Mouse (Mus musculus) frontal cortex, adult (tissue): ENCODE measurements around the gene Klc1.

Experiments used
- ATAC-seq: cut with Nextera tagmentation; 2 replicates; pipeline ENCODE4 v1.9.2; 2017; ENCODE audit warnings: mild to moderate bottlenecking, moderate library complexity, mixed read lengths; ENCODE audit not compliant: low TSS enrichment

Klc1 gene

DNA sequence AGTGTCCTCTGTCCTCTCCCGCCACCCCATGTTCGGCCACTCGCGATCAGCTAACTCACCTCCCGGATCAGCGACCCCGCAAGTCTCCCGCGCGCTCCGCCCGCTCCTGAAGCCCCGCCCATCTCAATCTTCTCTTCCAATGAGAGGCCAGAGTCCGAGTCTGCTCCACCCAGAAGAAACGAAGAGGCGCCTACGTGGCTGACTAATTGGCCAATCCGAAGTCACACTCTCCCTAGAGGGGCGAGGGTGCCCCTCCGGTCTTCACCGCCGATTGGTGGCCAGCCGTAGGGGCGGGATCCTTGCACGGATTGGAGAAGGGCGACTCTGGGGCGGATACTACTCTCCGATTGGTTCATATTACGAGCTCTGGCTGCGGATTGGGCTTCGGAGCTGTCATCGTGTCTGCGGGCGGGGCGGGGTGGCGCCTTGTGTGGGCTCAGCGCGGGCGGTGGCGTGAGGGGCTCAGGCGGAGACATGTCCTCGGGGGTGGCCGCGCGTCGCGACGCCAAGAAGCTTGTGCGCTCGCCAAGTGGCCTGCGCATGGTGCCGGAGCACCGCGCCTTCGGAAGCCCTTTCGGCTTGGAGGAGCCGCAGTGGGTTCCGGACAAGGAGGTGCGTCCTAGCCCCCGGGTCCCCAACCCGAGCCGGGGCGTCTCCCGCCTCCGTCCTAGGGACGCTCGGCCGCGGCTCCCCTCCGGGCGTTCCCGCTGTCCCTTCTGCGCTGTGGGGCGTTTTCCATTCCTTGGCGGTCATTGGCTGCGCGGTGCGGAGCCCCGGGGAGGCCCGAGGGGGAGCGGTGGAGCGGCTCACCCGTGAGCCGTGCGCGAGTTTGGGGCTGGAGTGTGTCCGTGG lies 55.3 kb downstream of the Klc1 start, which contains the start of the genes Xrcc3 and Zfyve21:
Gene Xrcc3, minus strand, starts transcription at position 108 of the 852 bp plus-strand sequence.
Gene Zfyve21, plus strand, starts transcription at position 405 of the 852 bp plus-strand sequence.
- peak; percentile 91 for ATAC-seq

DNA sequence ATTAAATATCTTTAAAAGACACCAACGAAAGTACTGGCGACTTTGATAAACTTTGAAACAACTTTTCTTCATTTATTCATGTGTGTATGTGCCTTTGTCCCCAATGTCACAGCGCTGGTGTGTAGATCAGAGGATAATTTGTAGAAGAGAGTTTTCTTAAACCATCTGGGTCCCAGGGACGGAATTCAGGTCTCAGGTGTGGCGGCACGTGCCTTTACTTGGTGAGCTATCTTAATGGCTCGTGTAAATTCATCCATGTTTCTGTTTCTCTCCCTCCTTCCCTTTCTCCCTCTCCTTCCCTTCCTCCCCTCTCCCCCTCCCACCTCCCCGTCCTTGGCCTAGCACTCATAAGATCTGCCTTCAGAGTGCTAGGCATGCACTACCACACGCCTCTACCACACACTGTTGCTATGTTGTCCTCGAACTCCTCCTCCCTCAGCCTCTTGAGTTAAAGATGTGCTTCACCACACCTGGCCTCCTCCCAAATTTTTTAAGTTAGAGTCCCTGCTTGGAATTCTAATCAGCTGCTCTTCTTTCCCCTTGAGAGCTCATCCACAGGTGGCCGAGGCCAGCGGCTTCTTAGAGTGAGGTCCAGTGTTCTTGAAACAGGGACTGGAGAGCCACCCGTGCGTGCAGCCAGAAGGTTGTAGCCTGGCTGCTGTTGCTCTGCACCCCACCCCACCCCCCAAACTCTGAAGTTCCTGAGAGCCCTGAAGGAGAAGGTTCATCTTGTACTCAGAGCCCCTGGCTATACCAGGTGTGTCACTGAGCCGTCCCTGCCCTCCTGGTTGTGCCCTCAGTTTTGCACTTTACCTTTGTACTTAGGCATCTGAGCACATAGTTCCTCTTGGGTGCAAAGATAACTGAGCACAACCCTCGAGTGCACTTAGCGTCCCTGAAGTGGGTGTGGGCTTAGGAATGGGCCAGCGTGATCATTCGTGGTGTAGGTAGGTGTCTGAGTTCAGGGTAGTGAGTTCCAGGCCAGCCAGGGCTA lies 56.4 kb downstream of the Klc1 start:
- ATAC-seq, result no peak

DNA sequence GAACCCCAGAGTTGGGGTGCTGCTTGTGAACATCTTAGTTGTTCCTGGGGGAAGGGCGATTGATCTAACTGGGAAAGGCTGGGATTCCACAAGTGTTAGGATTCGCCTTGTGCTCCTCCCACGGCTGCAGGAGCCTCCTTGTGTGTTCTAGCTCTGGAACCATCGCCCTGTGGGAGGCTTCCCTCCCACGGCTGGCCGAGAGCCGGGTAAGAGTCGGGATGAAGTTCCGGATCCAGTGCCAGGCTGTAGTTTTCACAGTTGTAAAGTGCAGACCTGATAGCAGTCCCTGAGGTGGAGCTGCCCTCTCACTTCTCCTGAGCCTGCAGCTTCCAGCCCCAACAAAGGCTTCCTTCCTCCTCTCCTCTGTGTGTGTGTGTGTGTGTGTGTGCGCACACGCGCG lies 57.9 kb downstream of the Klc1 start:
- peak; percentile 17; the same call in 1 of the 2 replicates for ATAC-seq

- no peak for ATAC-seq
These were observed 58.3 kb downstream of the Klc1 start for GRCm38 (mm10) chr12:111816967-111817366.

DNA sequence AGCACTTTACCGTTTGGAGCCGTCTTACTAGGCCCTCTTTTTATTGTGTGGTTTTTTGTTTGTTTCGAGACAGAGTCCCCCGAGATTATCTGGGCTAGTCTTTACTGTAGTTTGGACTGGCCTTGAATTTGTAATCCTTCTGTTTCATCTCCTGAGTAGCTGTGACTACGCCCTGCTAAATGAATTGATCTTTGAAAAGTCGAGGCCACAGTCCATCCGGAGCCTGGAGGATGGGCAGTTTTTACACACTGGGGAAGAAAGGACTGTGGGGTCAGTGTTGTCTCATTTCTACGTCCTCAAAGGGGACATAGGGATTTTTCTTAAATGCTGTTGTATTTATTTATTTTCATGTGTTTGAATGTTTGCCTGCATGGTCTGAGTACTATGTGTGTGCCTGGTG lies 59.3 kb downstream of the Klc1 start:
- ATAC-seq, result no peak

- ATAC-seq, result no peak
These were observed 61.3 kb downstream of the Klc1 start for GRCm38 (mm10) chr12:111819936-111820335.

- ATAC-seq, result no peak
These were observed 62.1 kb downstream of the Klc1 start for GRCm38 (mm10) chr12:111820708-111821107.

DNA sequence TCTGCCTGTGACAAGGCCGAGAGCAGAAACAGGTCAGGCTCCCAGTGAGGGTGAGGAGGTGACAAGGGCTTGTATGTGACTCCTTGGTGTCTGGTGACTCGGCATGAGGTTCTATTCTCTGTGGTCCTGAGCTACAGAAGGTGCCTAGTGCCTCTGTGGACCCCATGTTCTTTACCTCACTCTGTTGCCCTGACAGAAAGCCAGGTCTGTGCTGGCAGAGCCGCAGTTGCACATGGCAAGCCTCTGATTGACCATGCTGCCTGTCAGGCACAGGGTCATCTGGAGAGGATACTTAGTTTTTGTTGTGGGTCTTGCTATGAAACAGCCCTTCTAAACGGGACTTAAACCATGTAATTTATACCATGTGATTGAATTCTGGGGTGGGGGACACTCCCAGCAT lies 63.3 kb downstream of the Klc1 start:
- ATAC-seq, result no peak

GRCm38 (mm10) chr12:111827556-111827955 lies 68.9 kb downstream of the Klc1 start:
- ATAC-seq, result no peak

- peak; percentile 54 for ATAC-seq
These were observed 70.8 kb downstream of the Klc1 start for GRCm38 (mm10) chr12:111829447-111829846.

DNA sequence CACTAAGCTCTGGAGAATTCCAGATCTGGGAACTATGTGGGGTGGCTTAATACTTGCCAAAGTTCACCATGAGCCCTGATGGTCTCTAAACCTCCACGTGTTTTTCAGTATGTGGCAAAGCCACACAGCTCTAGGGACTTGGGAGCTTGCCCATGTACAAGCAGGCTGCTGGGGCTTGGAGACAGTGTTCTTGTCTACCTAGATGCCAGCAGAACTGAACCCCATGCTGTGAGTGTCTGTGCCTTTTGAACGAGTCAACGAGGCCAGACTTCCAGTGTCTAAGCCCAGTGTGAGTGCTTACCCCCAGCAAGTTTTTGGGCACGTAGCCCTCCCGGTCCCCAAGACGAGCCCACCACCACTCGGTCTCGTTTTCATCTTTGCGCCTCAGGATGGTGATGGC lies 71.3 kb downstream of the Klc1 start:
- ATAC-seq, result 0 out of 2 replicates have a peak, but pooled peaks have one; percentile 20

- no peak for ATAC-seq
These were observed 71.7 kb downstream of the Klc1 start for GRCm38 (mm10) chr12:111830375-111830774.

DNA sequence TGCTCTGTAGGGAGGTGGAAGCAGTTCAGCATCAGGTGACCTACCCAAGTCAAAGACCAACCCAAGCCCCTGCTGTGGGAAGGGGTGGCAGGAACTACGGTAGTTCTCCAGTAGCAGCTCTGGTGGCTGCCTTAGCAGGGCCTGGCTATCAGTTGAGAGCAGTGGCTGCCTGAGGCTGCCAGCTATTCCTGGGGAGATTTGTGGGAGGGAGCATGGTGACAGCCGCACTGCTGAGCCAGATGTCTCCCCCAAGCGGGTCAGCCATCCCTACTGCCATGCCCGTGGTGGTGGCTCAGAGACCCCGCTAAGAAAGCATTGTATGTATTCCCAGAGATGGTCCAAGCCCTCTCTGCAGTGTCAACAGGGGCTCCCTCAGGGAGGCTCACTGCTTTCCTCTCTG lies 74.0 kb downstream of the Klc1 start:
- 0 out of 2 replicates have a peak, but pooled peaks have one; percentile 45 for ATAC-seq

GRCm38 (mm10) chr12:111833457-111833856 lies 74.8 kb downstream of the Klc1 start:
- no peak for ATAC-seq

GRCm38 (mm10) chr12:111842565-111843433 lies 84.2 kb downstream of the Klc1 start:
- no peak for ATAC-seq

- ATAC-seq, result no peak
These were observed 84.8 kb downstream of the Klc1 start for GRCm38 (mm10) chr12:111843470-111843869.

- no peak for ATAC-seq
These were observed 87.3 kb downstream of the Klc1 start for GRCm38 (mm10) chr12:111845953-111846352.

GRCm38 (mm10) chr12:111846815-111847214 lies 88.2 kb downstream of the Klc1 start:
- ATAC-seq, result no peak

DNA sequence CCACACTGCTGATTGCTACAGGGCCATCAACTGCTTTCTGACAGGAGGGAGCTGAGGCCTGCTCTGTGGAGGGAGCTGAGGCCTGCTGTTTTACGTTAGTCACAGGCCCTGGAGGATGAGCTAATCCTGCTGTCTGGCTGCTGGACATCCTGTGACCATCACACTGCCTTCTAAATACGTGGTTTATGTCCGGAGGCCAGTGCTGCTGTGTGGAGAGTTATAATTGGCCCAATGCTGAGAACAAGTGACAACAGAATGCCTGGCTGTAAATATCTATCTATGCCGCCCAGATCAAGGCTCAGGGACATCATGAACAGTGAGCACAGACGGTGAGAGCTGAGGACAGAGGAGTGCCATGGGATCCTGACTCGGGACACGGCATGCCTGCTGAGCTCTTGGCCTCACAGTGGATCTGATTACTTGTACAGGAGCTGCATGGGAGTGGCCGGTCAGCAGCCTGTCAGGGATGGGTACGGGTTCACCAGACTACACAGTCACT lies 89.7 kb downstream of the Klc1 start:
- ATAC-seq, result 0 out of 2 replicates have a peak, but pooled peaks have one; percentile 39

DNA sequence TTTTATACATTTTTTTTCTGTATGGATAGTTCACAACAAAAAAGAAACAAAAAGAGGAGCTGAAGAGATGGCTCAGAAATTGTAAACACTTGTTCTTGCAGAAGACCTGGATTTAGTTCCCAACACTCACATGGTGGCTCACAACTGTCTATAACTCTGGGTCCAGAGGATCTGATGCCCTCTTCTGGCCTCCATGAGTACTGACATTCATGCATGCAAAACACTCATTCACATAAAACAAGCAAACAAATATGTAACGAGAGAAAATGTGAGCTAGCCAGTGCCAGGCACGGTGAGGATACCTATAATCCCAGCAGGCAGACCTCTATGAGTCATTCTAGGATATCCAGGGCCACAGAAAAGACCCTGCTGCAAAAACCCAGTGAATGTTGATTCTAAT lies 92.6 kb downstream of the Klc1 start:
- no peak for ATAC-seq

DNA sequence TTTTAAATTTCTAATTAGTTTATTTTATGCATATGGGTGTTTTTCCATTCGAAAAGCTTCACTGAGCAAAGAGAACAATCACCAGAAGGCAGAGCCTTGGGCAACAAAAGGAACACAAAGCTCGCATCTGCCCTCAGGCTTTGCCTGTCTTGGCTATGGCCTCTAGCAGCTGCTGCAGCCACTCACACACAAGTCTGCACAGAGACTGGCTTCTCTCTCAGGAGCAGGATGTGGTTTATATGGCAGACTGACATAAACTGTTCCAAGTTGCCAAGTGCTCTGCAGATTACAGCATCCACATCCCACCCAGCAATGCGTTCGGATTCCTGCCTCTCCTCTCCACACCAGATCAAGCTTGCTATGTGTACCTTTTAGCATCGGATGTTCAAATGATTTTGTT lies 93.1 kb downstream of the Klc1 start:
- no peak for ATAC-seq
